Comparison of ENCODE assay signal across 14 mouse cellular contexts in genomic region chr10:23839368-23839767, GRCm38 (mm10). TPM values are rescaled to one million over a fixed set of nuclear protein-coding genes. Genes with fewer than 3 reads are reported as not detected.
DNase-seq lines count a peak whose midpoint lies in the region; ATAC-seq and TF ChIP-seq lines count a peak whose summit lies in the region.
"Had no signal": no experiment of that assay in that cellular context is flagged by ENCODE, and none has a peak within 500 bp of the region (broad histone marks: within the 10 kb centered on the region; RNA-seq: fewer than 3 reads in every experiment).

No protein-coding gene starts in this region.

- 0 out of 2 replicates have a peak, but pooled peaks cover 5% of the 10 kb centered on the region for H3K4me1 ChIP-seq in kidney, embryonic 15.5 days
- no peaks in the 10 kb centered on the region for H3K4me1 ChIP-seq in intestine, postnatal 0 days (replicated peaks; ENCODE audit: control insufficient read depth, insufficient read depth, low read length)
- H3K4me1 ChIP-seq: limb, embryonic 12.5 days had no signal

- H3K9ac ChIP-seq in kidney, embryonic 15.5 days: no peak overlapping the region
- no peak overlapping the region for H3K9ac ChIP-seq in intestine, postnatal 0 days (ENCODE audit: low read depth, low read length)
- H3K9ac ChIP-seq: limb, embryonic 12.5 days had no signal

- no peaks in the 10 kb centered on the region for H3K36me3 ChIP-seq in kidney, embryonic 15.5 days
- H3K36me3 ChIP-seq in intestine, postnatal 0 days (ENCODE audit: control insufficient read depth, insufficient read depth): no peaks in the 10 kb centered on the region
- H3K36me3 ChIP-seq: limb, embryonic 12.5 days had no signal

- H3K27ac ChIP-seq in kidney, embryonic 15.5 days: no peak overlapping the region
- no peak overlapping the region for H3K27ac ChIP-seq in intestine, postnatal 0 days (ENCODE audit: low read depth, low read length)
- H3K27ac ChIP-seq: limb, embryonic 12.5 days had no signal

- WGBS in kidney, embryonic 15.5 days: 44% methylated on average over 9 of the region's 9 CpGs
- 21% methylated on average over 9 of the region's 9 CpGs for WGBS in intestine, postnatal 0 days

- peak; percentile 25; the same call in 1 of the 2 replicates for ATAC-seq in kidney, embryonic 15.5 days (replicated peaks; ENCODE audit: low FRiP score)
- peak; percentile 31; the same call in 1 of the 2 replicates for ATAC-seq in intestine, postnatal 0 days
- no peak for ATAC-seq in CD4-positive, CD25-positive, alpha-beta regulatory T cell, adult 4 months

- peak; percentile 54 for TF ChIP-seq CTCF in intestine, postnatal 0 days (IDR thresholded peaks at IDR 0.05; ENCODE audit: low read depth)

- no peak overlapping the region for H3K4me2 ChIP-seq in kidney, embryonic 15.5 days
- H3K4me2 ChIP-seq in intestine, postnatal 0 days (replicated peaks; ENCODE audit: low read depth): no peak overlapping the region
- H3K4me2 ChIP-seq: limb, embryonic 12.5 days; midbrain, embryonic 11.5 days had no signal

- DNase-seq in kidney, adult 11 months: no peak
- peak; percentile 50 for DNase-seq in R1 (ENCODE audit: low read depth, low spot score)
- peak; percentile 26 to 39 for DNase-seq in lung, postnatal 4 days
- no peak for DNase-seq in thymus, postnatal 14 days
- no peak for DNase-seq in gastrocnemius, postnatal 10 days
- DNase-seq: cerebellum, postnatal 10 days; gastrocnemius, postnatal 14 days had no signal

- H3K9me3 ChIP-seq in kidney, embryonic 15.5 days (replicated peaks): no peaks in the 10 kb centered on the region
- H3K9me3 ChIP-seq in intestine, postnatal 0 days (ENCODE audit: control insufficient read depth): no peaks in the 10 kb centered on the region
- H3K9me3 ChIP-seq: limb, embryonic 12.5 days had no signal

- H3K4me3 ChIP-seq in kidney, embryonic 15.5 days (replicated peaks): no peak overlapping the region
- no peak overlapping the region for H3K4me3 ChIP-seq in intestine, postnatal 0 days (ENCODE audit: low read depth, low read length)
- H3K4me3 ChIP-seq: erythroblast, embryonic 14.5 days; limb, embryonic 12.5 days had no signal

- H3K27me3 ChIP-seq in kidney, embryonic 15.5 days: no peaks in the 10 kb centered on the region
- no peaks in the 10 kb centered on the region for H3K27me3 ChIP-seq in intestine, postnatal 0 days (replicated peaks; ENCODE audit: control insufficient read depth, insufficient read depth, low read length)
- H3K27me3 ChIP-seq: limb, embryonic 12.5 days had no signal

RNA-seq across cellular contexts. Expression of gene Vnn3, which starts 11.9 kb away (rescaled TPM):
- polyA plus RNA-seq in kidney, embryonic 15.5 days (2015; fragmentation: Nextera tagmentation; extraction: Ambion mirVana): 0.27 TPM in 1 of 2 replicates, not detected in the other
- polyA plus RNA-seq in intestine, postnatal 0 days (2015; fragmentation: Nextera tagmentation; extraction: Ambion mirVana): 0.10 TPM in 1 of 2 replicates, not detected in the other
- under 1 TPM in 1 of 2 experiments, not detected in 1; 0.17 TPM for polyA plus RNA-seq in CD4-positive, CD25-positive, alpha-beta regulatory T cell, adult 4 months (2017; shearing (Covaris generic))
- total RNA-seq in gastrocnemius, postnatal 10 days (2021): under 1 TPM; 0.21 to 0.47 TPM
- total RNA-seq: gastrocnemius, postnatal 14 days had no signal
- polyA plus RNA-seq: C2C12; erythroblast, embryonic 14.5 days; limb, embryonic 12.5 days; midbrain, embryonic 11.5 days had no signal

RNA-seq across cellular contexts. Expression of gene Slc18b1, which starts 42.6 kb away (rescaled TPM):
- polyA plus RNA-seq in kidney, embryonic 15.5 days (2015; fragmentation: Nextera tagmentation; extraction: Ambion mirVana): 18.2 and 19.1 TPM in 2 replicates
- polyA plus RNA-seq in intestine, postnatal 0 days (2015; fragmentation: Nextera tagmentation; extraction: Ambion mirVana): 12.9 and 14.0 TPM in 2 replicates
- polyA plus RNA-seq in CD4-positive, CD25-positive, alpha-beta regulatory T cell, adult 4 months (2017; shearing (Covaris generic)): not detected
- total RNA-seq in gastrocnemius, postnatal 10 days (2021): 10 to 100 TPM; 13.6 to 14.7 TPM

RNA-seq across cellular contexts. Expression of gene Rps12, which starts 52.3 kb away (rescaled TPM):
- polyA plus RNA-seq in kidney, embryonic 15.5 days (2015; fragmentation: Nextera tagmentation; extraction: Ambion mirVana): 195 and 221 TPM in 2 replicates
- 144 and 151 TPM in 2 replicates for polyA plus RNA-seq in intestine, postnatal 0 days (2015; fragmentation: Nextera tagmentation; extraction: Ambion mirVana)
- polyA plus RNA-seq in CD4-positive, CD25-positive, alpha-beta regulatory T cell, adult 4 months (2017; shearing (Covaris generic)): 100 to 1,000 TPM; 121 to 593 TPM
- 100 to 1,000 TPM; 289 to 355 TPM for total RNA-seq in gastrocnemius, postnatal 10 days (2021)

RNA-seq across cellular contexts. Expression of gene Vnn1, which starts 55.1 kb away (rescaled TPM):
- 2.0 TPM in 2 replicates for polyA plus RNA-seq in kidney, embryonic 15.5 days (2015; fragmentation: Nextera tagmentation; extraction: Ambion mirVana)
- 7.4 and 8.2 TPM in 2 replicates for polyA plus RNA-seq in intestine, postnatal 0 days (2015; fragmentation: Nextera tagmentation; extraction: Ambion mirVana)
- not detected for polyA plus RNA-seq in CD4-positive, CD25-positive, alpha-beta regulatory T cell, adult 4 months (2017; shearing (Covaris generic))
- under 1 TPM; 0.23 to 0.32 TPM for total RNA-seq in gastrocnemius, postnatal 10 days (2021)
- polyA plus RNA-seq: erythroblast, embryonic 14.5 days had no signal

Comparison
In these comparisons a context has a peak if more than half of its experiments do, and no peak if none do; other contexts are left out.
1. DNase-seq: peak in R1 (single experiment) and lung, postnatal 4 days (2 of 2); none in kidney, adult 11 months (single experiment), thymus, postnatal 14 days (single experiment) and gastrocnemius, postnatal 10 days (single experiment).
2. RNA of gene Slc18b1, which starts 42.6 kb away (polyA plus RNA-seq): 18.2 to 19.1 TPM in kidney, embryonic 15.5 days and 12.9 to 14.0 TPM in intestine, postnatal 0 days; not detected in CD4-positive, CD25-positive, alpha-beta regulatory T cell, adult 4 months; every median in the first group is over 10 times any median in the second.